Mouse (Mus musculus): ENCODE measurements around the gene Cd300lg. TPM values are rescaled to one million over a fixed set of nuclear protein-coding genes. Genes with fewer than 3 reads are reported as not detected.

Cd300lg gene
- polyA plus RNA-seq, 1 experiment, result 18.3 TPM

- Histone ChIP-seq H3K36me3 (ENCODE audit: control insufficient read depth, insufficient read depth, low read length) (no peaks in the 10 kb centered on the region), H3K4me3 (ENCODE audit: control insufficient read depth, insufficient read depth, low read length) (no peak overlapping the region), H3K27me3 (ENCODE audit: control insufficient read depth, insufficient read depth, low read length) (no peaks in the 10 kb centered on the region), H3K4me1 (replicated peaks; ENCODE audit: control insufficient read depth, insufficient read depth, low read length) (no peaks in the 10 kb centered on the region), H3K27ac (ENCODE audit: control insufficient read depth, insufficient read depth, low read length) (no peak overlapping the region)
- TF ChIP-seq CTCF (IDR thresholded peaks at IDR 0.05; ENCODE audit: borderline replicate concordance, control insufficient read depth, extremely low read depth, insufficient read depth, low read length, poor library complexity) (no peak), POLR2A (IDR thresholded peaks at IDR 0.05; ENCODE audit: control insufficient read depth, extremely low read depth, insufficient read depth, low read length, poor library complexity) (no peak)
- 96% methylated on average over 5 of the region's 5 CpGs for WGBS
- no peak for DNase-seq
Observed at GRCm38 (mm10) chr11:102035456-102035960, 5.8 kb upstream of the Cd300lg start.

- WGBS, result 93% methylated on average over 7 of the region's 7 CpGs
- no peaks in the 10 kb centered on the region for H3K27me3 ChIP-seq (ENCODE audit: control insufficient read depth, insufficient read depth, low read length)
- no peak for DNase-seq
- no peaks in the 10 kb centered on the region for H3K4me1 ChIP-seq (replicated peaks; ENCODE audit: control insufficient read depth, insufficient read depth, low read length)
- H3K4me3 ChIP-seq (ENCODE audit: control insufficient read depth, insufficient read depth, low read length), result no peak overlapping the region
- TF ChIP-seq CTCF (IDR thresholded peaks at IDR 0.05; ENCODE audit: borderline replicate concordance, control insufficient read depth, extremely low read depth, insufficient read depth, low read length, poor library complexity) (no peak), POLR2A (IDR thresholded peaks at IDR 0.05; ENCODE audit: control insufficient read depth, extremely low read depth, insufficient read depth, low read length, poor library complexity) (no peak)
- no peak overlapping the region for H3K27ac ChIP-seq (ENCODE audit: control insufficient read depth, insufficient read depth, low read length)
- no peaks in the 10 kb centered on the region for H3K36me3 ChIP-seq (ENCODE audit: control insufficient read depth, insufficient read depth, low read length)
Observed at GRCm38 (mm10) chr11:102036336-102036735, 5.0 kb upstream of the Cd300lg start.

GRCm38 (mm10) chr11:102037789-102038188 is 3.5 kb upstream of the Cd300lg start:
- TF ChIP-seq POLR2A (IDR thresholded peaks at IDR 0.05; ENCODE audit: control insufficient read depth, extremely low read depth, insufficient read depth, low read length, poor library complexity), result no peak
- TF ChIP-seq CTCF (IDR thresholded peaks at IDR 0.05; ENCODE audit: borderline replicate concordance, control insufficient read depth, extremely low read depth, insufficient read depth, low read length, poor library complexity), result no peak
- no peak overlapping the region for H3K27ac ChIP-seq (ENCODE audit: control insufficient read depth, insufficient read depth, low read length)
- DNase-seq, result no peak
- 90% methylated on average over 6 of the region's 6 CpGs for WGBS
- H3K4me3 ChIP-seq (ENCODE audit: control insufficient read depth, insufficient read depth, low read length), result no peak overlapping the region
- no peaks in the 10 kb centered on the region for H3K27me3 ChIP-seq (ENCODE audit: control insufficient read depth, insufficient read depth, low read length)
- H3K4me1 ChIP-seq (replicated peaks; ENCODE audit: control insufficient read depth, insufficient read depth, low read length), result no peaks in the 10 kb centered on the region
- H3K36me3 ChIP-seq (ENCODE audit: control insufficient read depth, insufficient read depth, low read length), result no peaks in the 10 kb centered on the region

GRCm38 (mm10) chr11:102039487-102040137 is 1.7 kb upstream of the Cd300lg start:
- Histone ChIP-seq H3K36me3 (ENCODE audit: control insufficient read depth, insufficient read depth, low read length) (no peaks in the 10 kb centered on the region), H3K4me1 (replicated peaks; ENCODE audit: control insufficient read depth, insufficient read depth, low read length) (no peaks in the 10 kb centered on the region), H3K4me3 (ENCODE audit: control insufficient read depth, insufficient read depth, low read length) (no peak overlapping the region), H3K27ac (ENCODE audit: control insufficient read depth, insufficient read depth, low read length) (no peak overlapping the region), H3K27me3 (ENCODE audit: control insufficient read depth, insufficient read depth, low read length) (no peaks in the 10 kb centered on the region)
- 76% methylated on average over 13 of the region's 13 CpGs for WGBS
- DNase-seq, result no peak
- TF ChIP-seq POLR2A (IDR thresholded peaks at IDR 0.05; ENCODE audit: control insufficient read depth, extremely low read depth, insufficient read depth, low read length, poor library complexity), result no peak
- no peak for TF ChIP-seq CTCF (IDR thresholded peaks at IDR 0.05; ENCODE audit: borderline replicate concordance, control insufficient read depth, extremely low read depth, insufficient read depth, low read length, poor library complexity)

GRCm38 (mm10) chr11:102040138-102040524 is 1.2 kb upstream of the Cd300lg start:
- H3K27ac ChIP-seq (ENCODE audit: control insufficient read depth, insufficient read depth, low read length), result no peak overlapping the region
- 2% methylated on average over 9 of the region's 9 CpGs for WGBS
- no peak overlapping the region for H3K4me3 ChIP-seq (ENCODE audit: control insufficient read depth, insufficient read depth, low read length)
- H3K27me3 ChIP-seq (ENCODE audit: control insufficient read depth, insufficient read depth, low read length), result no peaks in the 10 kb centered on the region
- H3K36me3 ChIP-seq (ENCODE audit: control insufficient read depth, insufficient read depth, low read length), result no peaks in the 10 kb centered on the region
- H3K4me1 ChIP-seq (replicated peaks; ENCODE audit: control insufficient read depth, insufficient read depth, low read length), result no peaks in the 10 kb centered on the region
- peak; percentile 59 for DNase-seq
- no peak for TF ChIP-seq POLR2A (IDR thresholded peaks at IDR 0.05; ENCODE audit: control insufficient read depth, extremely low read depth, insufficient read depth, low read length, poor library complexity)
- TF ChIP-seq CTCF (IDR thresholded peaks at IDR 0.05; ENCODE audit: borderline replicate concordance, control insufficient read depth, extremely low read depth, insufficient read depth, low read length, poor library complexity), result peak; percentile 85

GRCm38 (mm10) chr11:102040646-102041045 is 663 bp upstream of the Cd300lg start:
- DNase-seq, result no peak
- Histone ChIP-seq H3K27me3 (ENCODE audit: control insufficient read depth, insufficient read depth, low read length) (no peaks in the 10 kb centered on the region), H3K4me1 (replicated peaks; ENCODE audit: control insufficient read depth, insufficient read depth, low read length) (no peaks in the 10 kb centered on the region), H3K36me3 (ENCODE audit: control insufficient read depth, insufficient read depth, low read length) (no peaks in the 10 kb centered on the region), H3K27ac (ENCODE audit: control insufficient read depth, insufficient read depth, low read length) (no peak overlapping the region), H3K4me3 (ENCODE audit: control insufficient read depth, insufficient read depth, low read length) (no peak overlapping the region)
- TF ChIP-seq CTCF (IDR thresholded peaks at IDR 0.05; ENCODE audit: borderline replicate concordance, control insufficient read depth, extremely low read depth, insufficient read depth, low read length, poor library complexity) (no peak), POLR2A (IDR thresholded peaks at IDR 0.05; ENCODE audit: control insufficient read depth, extremely low read depth, insufficient read depth, low read length, poor library complexity) (no peak)
- WGBS, result 85% methylated on average over 4 of the region's 4 CpGs
